Mouse (Mus musculus): ENCODE measurements at regions not wholly inside any gene's neighbourhood (a gene's known extent, or its start where the extent isn't known, plus 50 kb on each side); places are given as distances from the start of the nearest gene placed in this dataset.
"Not testable (repeated sequence)": the region's sequence is repeated elsewhere in the genome, so short reads cannot be mapped to it uniquely, and the experiment has no call there.

- intact Hi-C loops (cut with DNase I), result no loop called here
These were observed 159.5 kb upstream of the Castor2 start for GRCm38 (mm10) chr5:133940030-133940429.

GRCm38 (mm10) chr5:133937967-133938918 is 161.3 kb upstream of the Castor2 start:
- intact Hi-C loops (cut with DNase I), result no loop called here
- DNase-seq (ENCODE audit: low spot score in 2 of 2), result no peak

More at GRCm38 (mm10) chr5:133940030-133940429, 159.5 kb upstream of the Castor2 start:
- DNase-seq (ENCODE audit: low spot score in 2 of 2), result no peak

GRCm38 (mm10) chr5:133935451-133935850 is 164.1 kb upstream of the Castor2 start:
- peak in 1 of 2 experiments; percentile 37 for DNase-seq (ENCODE audit: low spot score in 2 of 2)

GRCm38 (mm10) chr5:133935006-133935405 is 164.5 kb upstream of the Castor2 start:
- DNase-seq (ENCODE audit: low spot score in 2 of 2), result peak; percentile 59 to 87
- intact Hi-C loops (cut with DNase I), result no loop called here

More at GRCm38 (mm10) chr5:133935451-133935850, 164.1 kb upstream of the Castor2 start:
- intact Hi-C loops (cut with DNase I), result no loop called here

- intact Hi-C loops (cut with DNase I), result no loop called here
These were observed 169.4 kb upstream of the Castor2 start for GRCm38 (mm10) chr5:133930101-133930500.

GRCm38 (mm10) chr5:133927054-133927453 is 172.5 kb upstream of the Castor2 start:
- peak in 1 of 2 experiments; percentile 81 for DNase-seq (ENCODE audit: low spot score in 2 of 2)
- intact Hi-C loops (cut with DNase I), result no loop called here

More at GRCm38 (mm10) chr5:133930101-133930500, 169.4 kb upstream of the Castor2 start:
- no peak for DNase-seq (ENCODE audit: low spot score in 2 of 2)

GRCm38 (mm10) chr5:133925184-133925900 is 174.2 kb upstream of the Castor2 start:
- intact Hi-C loops (cut with DNase I), result no loop called here
- DNase-seq (ENCODE audit: low spot score in 2 of 2), result peak; percentile 57 to 67

- intact Hi-C loops (cut with DNase I), result no loop called here
- no peak for DNase-seq (ENCODE audit: low spot score in 2 of 2)
These were observed 177.3 kb upstream of the Castor2 start for GRCm38 (mm10) chr5:133922181-133922580.

GRCm38 (mm10) chr5:133915734-133916550 is 183.6 kb upstream of the Castor2 start:
- DNase-seq (ENCODE audit: low spot score in 2 of 2), result peak in 1 of 2 experiments; percentile 20
- intact Hi-C loops (cut with DNase I), result no loop called here

- intact Hi-C loops (cut with DNase I), result no loop called here
- DNase-seq (ENCODE audit: low spot score in 2 of 2), result no peak
These were observed 192.1 kb upstream of the Castor2 start for GRCm38 (mm10) chr5:133907442-133907841.

- intact Hi-C loops (cut with DNase I), result loop anchor here (5.0 kb wide), 2 partner anchors 81 to 1651 kb away; no protein-coding TSS in a partner anchor
- peak in 1 of 2 experiments; percentile 50 for DNase-seq (ENCODE audit: low spot score in 2 of 2)
These were observed 201.4 kb upstream of the Castor2 start for GRCm38 (mm10) chr5:133898025-133898598.

GRCm38 (mm10) chr5:133890728-133891127 is 208.8 kb upstream of the Castor2 start:
- DNase-seq (ENCODE audit: low spot score in 2 of 2), result no peak
- intact Hi-C loops (cut with DNase I), result no loop called here

GRCm38 (mm10) chr5:133889841-133890240 is 209.7 kb upstream of the Castor2 start:
- peak; percentile 53 to 84 for DNase-seq (ENCODE audit: low spot score in 2 of 2)
- intact Hi-C loops (cut with DNase I), result no loop called here

- DNase-seq (ENCODE audit: low spot score in 2 of 2), result no peak
- intact Hi-C loops (cut with DNase I), result no loop called here
These were observed 214.0 kb upstream of the Castor2 start for GRCm38 (mm10) chr5:133885507-133885906.

GRCm38 (mm10) chr5:133885016-133885415 is 214.5 kb upstream of the Castor2 start:
- peak; percentile 17 to 18 for DNase-seq (ENCODE audit: low spot score in 2 of 2)
- intact Hi-C loops (cut with DNase I), result no loop called here

GRCm38 (mm10) chr5:133884593-133884992 is 214.9 kb upstream of the Castor2 start:
- intact Hi-C loops (cut with DNase I), result no loop called here
- no peak for DNase-seq (ENCODE audit: low spot score in 2 of 2)

- no peak for DNase-seq (ENCODE audit: low spot score in 2 of 2)
- intact Hi-C loops (cut with DNase I), result no loop called here
These were observed 255.0 kb upstream of the Castor2 start for GRCm38 (mm10) chr5:133844483-133844882.

- intact Hi-C loops (cut with DNase I); DNase-seq (ENCODE audit: low spot score in 2 of 2): not testable (repeated sequence)
These were observed 257.3 kb upstream of the Castor2 start for GRCm38 (mm10) chr5:133842059-133842706.

- intact Hi-C loops (cut with DNase I), result no loop called here
- no peak for DNase-seq (ENCODE audit: low spot score in 2 of 2)
These were observed 261.2 kb upstream of the Castor2 start for GRCm38 (mm10) chr5:133838286-133838685.
